In the genomic region with DNA sequence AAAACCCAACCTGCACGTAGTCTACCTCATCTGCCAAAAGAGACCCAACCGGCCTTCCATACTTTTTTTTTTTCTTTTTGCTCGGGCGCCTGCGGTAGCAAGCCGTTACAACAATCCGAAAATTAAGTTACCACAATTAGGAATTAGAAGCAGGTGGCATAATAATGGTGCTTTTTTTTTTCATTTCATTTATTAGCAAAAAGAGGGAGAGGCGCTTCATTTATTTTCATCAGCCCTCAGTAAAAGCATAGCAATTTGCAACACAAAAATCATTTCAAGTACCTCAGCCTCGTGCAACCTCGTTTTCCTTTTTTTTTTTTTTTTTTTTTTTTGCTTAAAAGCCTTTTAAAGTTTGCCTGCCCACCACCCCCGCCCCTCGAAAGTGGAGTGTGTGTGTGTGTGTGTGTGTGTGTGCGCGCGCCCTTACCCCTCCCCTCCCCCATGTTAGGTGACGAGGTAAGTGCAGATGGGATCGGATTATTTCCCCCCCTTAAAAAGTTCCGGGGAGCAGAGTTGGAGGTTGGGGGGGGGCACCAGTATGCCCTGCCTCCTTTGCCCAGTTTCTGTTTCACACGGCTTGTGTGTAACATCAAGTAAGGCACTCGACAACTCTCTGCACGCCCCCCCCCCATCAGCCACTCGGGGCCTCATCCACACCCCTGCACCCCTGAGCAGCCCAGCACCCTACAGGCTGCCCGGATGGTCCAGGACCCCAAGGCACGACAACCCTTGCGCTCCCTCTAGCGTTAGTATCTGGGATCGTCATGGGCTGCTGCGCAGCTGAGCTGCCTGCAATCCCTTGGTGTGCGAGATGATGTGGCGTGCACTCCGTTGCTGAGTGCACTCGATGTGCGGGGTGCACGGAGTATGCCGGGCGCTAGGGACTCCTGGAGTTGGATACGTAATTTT, we compare ENCODE assay signal across 8 mouse cellular contexts. TPM values are rescaled to one million over a fixed set of nuclear protein-coding genes. Genes with fewer than 3 reads are reported as not detected.
DNase-seq lines count a peak whose midpoint lies in the region; ATAC-seq lines count a peak whose summit lies in the region.

No protein-coding gene starts in this region.

- H3K36me3 ChIP-seq in hindbrain, embryonic 13.5 days: no peaks in the 10 kb centered on the region

- no peaks in the 10 kb centered on the region for H3K9me3 ChIP-seq in hindbrain, embryonic 13.5 days

- ATAC-seq in hindbrain, embryonic 13.5 days (ENCODE audit: low FRiP score): peak; percentile 91

- peak overlapping the region; percentile 84 for H3K27ac ChIP-seq in hindbrain, embryonic 13.5 days

- DNase-seq in R1 (ENCODE audit: low read depth, low spot score): peak; percentile 87
- peak; percentile 90 to 91 for DNase-seq in cerebellum, postnatal 14 days
- DNase-seq in frontal cortex, postnatal 14 days (ENCODE audit: low spot score in 2 of 2): peak; percentile 82 to 91
- peak; percentile 92 to 94 for DNase-seq in layer of hippocampus, postnatal 14 days (ENCODE audit: low spot score in 2 of 2)
- peak; percentile 91 for DNase-seq in lung, postnatal 10 days
- peak; percentile 93 for DNase-seq in ovary, postnatal 14 days (ENCODE audit: low spot score)
- peak; percentile 93 for DNase-seq in thymus, postnatal 14 days

- H3K9ac ChIP-seq in hindbrain, embryonic 13.5 days: peak overlapping the region; percentile 71

- H3K4me1 ChIP-seq in hindbrain, embryonic 13.5 days (replicated peaks): peaks cover 50% of the 10 kb centered on the region

- peaks cover 24% of the 10 kb centered on the region for H3K27me3 ChIP-seq in hindbrain, embryonic 13.5 days

- peak overlapping the region; percentile 89 for H3K4me2 ChIP-seq in hindbrain, embryonic 13.5 days

- peak overlapping the region; percentile 42 for H3K4me3 ChIP-seq in hindbrain, embryonic 13.5 days

- WGBS in hindbrain, embryonic 13.5 days: 1% methylated on average over 36 of the region's 37 CpGs

RNA-seq across cellular contexts. Expression of gene Vrk1, which starts 47.7 kb away (rescaled TPM):
- 40.3 and 40.7 TPM in 2 replicates for polyA plus RNA-seq in hindbrain, embryonic 13.5 days (2015; fragmentation: Nextera tagmentation; extraction: Ambion mirVana)
- total RNA-seq in layer of hippocampus, postnatal 14 days (2021): 10 to 100 TPM; 15.6 to 15.8 TPM

Comparison
In these comparisons a context has a peak if more than half of its experiments do, and no peak if none do; other contexts are left out.
1. Peak in every context shown above with its lines: DNase-seq, ATAC-seq, H3K4me3 ChIP-seq and H3K27ac ChIP-seq.